Mouse (Mus musculus): ENCODE results near the gene Ppm1e.
A peak's percentile ranks its signal among the peaks of the same experiment; 100 is the strongest.

The Ppm1e gene

GRCm38 (mm10) chr11:87358331-87359261, at the start of gene Ppm1e:
Gene Ppm1e (minus strand): TSS chr11:87359023.
- DNase-seq (ENCODE audit: low read depth): peak; percentile 72

GRCm38 (mm10) chr11:87404876-87405275, 46.1 kb upstream of the Ppm1e start, which contains the start of the genes Rad51c and Tex14:
Gene Rad51c (minus strand): TSS chr11:87404954.
Gene Tex14 (plus strand): TSS chr11:87405065.
- DNase-seq (ENCODE audit: low read depth): no peak

- peak; percentile 100 for DNase-seq (ENCODE audit: low read depth)
Observed at GRCm38 (mm10) chr11:87404111-87404853, 45.5 kb upstream of the Ppm1e start.

DNA sequence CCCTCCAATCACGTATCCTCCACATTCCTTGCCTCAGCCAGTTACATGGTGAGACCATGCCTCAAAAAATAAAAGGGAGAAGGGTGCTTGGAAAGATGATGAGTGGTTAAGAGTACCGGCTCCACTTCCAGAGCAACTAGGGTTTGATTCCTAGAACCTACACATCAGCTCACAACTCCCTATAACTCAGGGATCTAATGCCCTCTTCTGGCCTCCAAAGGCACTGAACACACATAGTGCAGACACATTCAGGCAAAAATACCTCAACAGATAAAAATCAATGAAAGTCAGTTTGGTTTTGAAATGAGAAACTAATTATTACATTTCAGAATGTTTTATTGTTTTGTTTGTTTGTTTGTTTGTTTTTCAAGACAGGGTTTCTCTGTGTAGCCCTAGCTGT, 39.6 kb upstream of the Ppm1e start:
- DNase-seq (ENCODE audit: low read depth): peak; percentile 14

- peak; percentile 76 for DNase-seq (ENCODE audit: low read depth)
Observed at GRCm38 (mm10) chr11:87393855-87394254, 35.0 kb upstream of the Ppm1e start.

- DNase-seq (ENCODE audit: low read depth): no peak
Observed at GRCm38 (mm10) chr11:87385676-87386075, 26.9 kb upstream of the Ppm1e start.

DNA sequence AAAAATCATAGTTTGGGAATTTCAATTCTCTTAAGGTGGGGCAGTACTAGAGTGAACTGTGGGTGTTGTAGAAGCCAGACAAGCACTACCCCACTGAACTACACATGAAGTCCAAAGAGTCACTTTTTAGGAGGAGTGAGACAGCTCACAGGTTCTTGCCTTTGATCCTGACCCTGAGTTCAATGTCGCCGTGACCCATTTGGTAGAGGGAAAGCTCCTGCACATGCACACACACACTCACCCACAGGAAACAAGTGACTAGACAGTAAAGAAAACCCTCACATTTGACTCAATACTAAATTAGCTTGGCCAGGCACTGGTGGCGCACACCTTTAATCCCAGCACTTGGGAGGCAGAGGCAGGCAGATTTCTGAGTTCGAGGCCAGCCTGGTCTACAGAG, 25.7 kb upstream of the Ppm1e start:
- DNase-seq (ENCODE audit: low read depth): no peak

GRCm38 (mm10) chr11:87367865-87368580, 9.2 kb upstream of the Ppm1e start:
- no peak for DNase-seq (ENCODE audit: low read depth)

DNA sequence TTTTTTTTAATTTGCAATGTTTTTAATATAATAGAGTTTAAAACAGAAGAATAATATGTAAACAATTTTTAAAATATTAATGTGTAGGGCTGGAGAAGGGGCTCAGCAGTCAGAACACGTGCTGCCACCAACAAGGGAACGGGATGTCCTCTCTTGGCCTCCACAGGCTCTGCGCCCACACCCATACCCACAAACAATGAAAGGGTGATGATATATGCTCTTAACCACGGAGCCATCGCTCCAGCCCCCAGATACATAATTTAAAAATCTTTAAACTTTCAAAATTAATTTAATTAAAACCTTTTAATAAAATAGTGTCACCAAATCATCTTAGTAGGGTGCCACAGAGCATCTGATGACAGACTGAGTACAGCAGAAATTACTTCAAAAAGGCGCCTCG, 8.2 kb upstream of the Ppm1e start:
- no peak for DNase-seq (ENCODE audit: low read depth)

DNA sequence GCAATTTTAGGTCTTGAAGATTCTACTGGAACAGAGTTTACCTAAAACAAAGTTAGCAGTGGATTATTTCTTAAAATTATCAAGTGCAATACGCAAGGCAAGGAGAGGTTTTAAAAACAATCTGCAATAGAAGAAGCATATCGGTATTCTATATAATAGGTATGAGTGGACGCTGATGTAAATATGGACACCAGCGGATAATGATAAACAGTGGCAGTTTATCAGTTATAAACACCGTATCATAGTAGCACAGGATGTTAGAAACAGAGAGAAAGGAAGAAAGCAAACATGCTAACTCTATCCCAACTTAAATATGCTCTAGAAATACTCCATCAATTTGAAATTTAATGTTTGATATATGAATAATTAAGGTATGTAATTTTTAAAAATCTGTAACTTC, 6.3 kb upstream of the Ppm1e start:
- DNase-seq (ENCODE audit: low read depth): no peak

DNA sequence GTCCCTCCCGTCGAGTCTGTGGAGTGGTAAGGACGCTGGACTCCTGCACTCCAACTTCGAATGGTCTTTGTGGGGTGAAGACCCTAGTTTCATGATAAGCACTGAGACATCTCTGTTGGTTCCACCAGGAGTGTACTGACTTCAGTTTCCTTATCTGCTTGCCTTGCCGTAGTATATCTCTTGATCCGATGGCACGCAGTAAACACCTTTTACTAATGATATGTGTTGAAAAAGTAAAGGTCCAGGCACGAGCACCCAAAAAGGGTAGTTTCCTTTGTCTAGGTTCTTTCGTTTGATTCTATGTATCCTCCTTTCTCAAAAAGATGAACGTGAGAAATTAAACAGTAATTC, 414 bp upstream of the Ppm1e start:
- DNase-seq (ENCODE audit: low read depth): no peak

DNA sequence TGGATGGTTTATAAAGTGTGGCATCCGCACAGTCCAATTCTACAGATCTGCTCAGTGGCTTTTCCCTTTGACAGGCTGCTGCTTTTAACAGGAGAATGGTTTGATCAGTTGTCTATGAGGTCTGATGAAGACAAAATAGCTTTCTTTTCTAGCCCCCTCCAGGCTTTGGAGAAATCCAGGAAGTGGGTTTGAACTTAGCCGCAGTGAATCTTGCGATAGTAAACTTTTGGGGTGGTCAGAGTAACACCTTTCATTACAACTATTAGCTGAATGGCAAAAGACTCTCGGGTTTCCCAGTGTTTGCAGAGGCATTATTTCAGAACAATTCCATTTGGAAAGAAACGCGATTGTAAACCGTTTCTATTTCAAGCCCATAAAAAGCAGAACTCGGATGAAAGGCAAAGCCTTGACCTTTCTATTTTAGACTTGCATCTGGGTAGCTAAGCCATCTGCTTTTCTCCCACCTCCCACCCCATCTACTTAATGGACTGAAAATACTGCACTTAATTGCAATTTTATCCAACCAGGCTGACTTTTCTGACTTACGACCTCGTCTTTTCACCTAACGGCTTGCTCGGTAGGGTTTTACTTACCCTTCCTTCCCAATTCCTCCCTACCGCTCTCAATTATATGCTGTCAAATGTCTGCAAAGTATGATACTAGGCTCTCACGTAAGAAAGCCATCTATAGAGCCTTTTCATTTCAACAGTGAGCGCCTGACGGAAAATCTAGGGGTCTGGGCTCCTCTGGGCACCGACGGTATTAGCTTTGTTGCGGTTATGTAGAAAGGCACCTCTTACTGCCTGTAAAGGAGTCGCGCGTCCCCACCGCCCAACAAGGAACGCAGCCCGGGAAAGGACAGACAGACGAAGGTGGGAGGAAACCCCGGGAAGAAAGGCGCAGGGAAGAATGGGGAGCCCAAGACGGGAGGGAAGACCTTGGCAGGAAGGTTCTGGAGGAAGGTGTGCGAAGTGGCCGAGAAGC, 1.2 kb downstream of the Ppm1e start:
- DNase-seq (ENCODE audit: low read depth): no peak

GRCm38 (mm10) chr11:87354861-87355260, 4.0 kb downstream of the Ppm1e start:
- DNase-seq (ENCODE audit: low read depth): no peak

DNA sequence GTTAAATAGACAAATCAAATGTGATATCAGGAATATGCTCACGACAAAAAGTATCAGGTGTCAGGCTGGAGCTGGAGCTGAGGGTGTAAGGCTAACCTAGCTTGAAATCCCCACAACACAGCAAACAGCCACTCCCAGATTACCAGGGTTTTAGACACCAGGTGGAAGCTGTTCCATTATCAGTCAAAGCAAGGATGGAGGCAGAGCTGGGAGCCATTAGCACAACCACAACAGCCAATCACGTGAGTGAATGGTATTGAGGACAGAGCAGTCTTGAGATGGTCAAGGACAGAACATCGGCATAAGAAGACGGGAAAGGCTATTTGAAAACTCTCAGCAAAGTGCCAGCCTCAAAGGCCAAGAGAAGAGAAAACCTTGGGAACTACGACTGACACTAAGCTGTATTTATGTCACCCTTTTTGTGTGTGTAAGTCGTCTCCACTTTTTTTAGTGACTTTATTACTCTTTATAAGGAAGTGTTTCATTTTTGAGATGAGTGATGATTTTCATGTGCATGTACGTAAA, 5.1 kb downstream of the Ppm1e start:
- DNase-seq (ENCODE audit: low read depth): no peak

GRCm38 (mm10) chr11:87326381-87326780, 32.4 kb downstream of the Ppm1e start:
- DNase-seq (ENCODE audit: low read depth): no peak

GRCm38 (mm10) chr11:87322558-87322957, 36.3 kb downstream of the Ppm1e start:
- DNase-seq (ENCODE audit: low read depth): no peak

DNA sequence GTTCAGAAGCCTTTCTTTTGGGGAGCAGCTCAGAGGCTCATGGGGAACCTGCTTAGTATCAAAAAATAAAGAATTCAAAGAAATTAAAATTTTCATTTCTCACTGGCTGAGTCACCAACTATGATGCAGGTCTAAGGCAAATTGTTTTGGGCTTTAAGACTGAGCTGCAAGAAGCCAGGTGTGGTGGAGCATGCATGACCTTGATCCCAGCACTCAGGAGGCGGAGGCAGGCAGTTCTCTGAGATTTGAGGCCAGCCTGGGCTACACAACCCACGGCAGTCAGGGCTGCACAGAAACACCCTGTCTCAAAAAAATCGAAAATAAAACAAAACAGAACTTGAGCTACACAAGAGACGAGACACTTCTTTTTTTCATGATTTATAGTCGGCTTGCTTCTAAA, 38.8 kb downstream of the Ppm1e start:
- no peak for DNase-seq (ENCODE audit: low read depth)

- DNase-seq (ENCODE audit: low read depth): no peak
Observed at GRCm38 (mm10) chr11:87318956-87319708, 39.7 kb downstream of the Ppm1e start.

DNA sequence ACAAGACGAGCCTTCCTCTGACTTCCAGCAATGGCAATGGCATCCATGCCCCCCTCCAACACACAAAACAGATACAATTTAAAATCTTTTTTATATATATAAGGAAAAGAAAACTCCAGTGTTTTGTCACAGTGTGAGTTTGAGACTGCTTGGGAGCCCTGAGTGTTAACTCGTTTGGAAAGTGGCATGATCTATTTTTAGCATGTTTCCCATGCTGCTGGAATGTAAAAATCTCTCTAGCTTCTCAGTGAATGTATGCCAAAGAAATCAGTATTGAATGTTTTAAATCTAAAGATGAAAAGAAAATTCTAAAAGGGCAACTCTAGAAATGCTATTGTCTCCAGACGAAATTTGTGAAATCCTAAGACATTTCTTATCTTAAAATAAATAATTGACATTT, 45.3 kb downstream of the Ppm1e start:
- DNase-seq (ENCODE audit: low read depth): peak; percentile 26

DNA sequence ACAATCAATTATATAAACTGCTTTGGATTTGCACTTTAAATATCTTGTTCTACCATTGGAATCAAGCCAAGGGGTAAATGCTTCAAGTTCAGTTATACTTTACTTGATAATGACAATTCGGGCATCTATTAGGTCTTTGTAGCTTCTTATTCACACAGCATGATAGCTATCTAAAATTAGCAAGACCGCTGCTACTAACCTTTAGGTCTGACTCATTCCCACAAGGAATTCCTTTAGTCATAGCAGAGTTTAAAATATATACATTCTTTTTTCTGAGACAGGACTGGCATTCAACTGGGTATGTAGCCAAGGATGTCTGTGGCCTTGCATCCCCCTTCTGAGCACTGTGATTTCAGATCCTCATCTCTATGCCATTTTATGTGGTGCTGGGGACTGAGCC, 48.5 kb downstream of the Ppm1e start:
- DNase-seq (ENCODE audit: low read depth): peak; percentile 73

Data from NIH3T3 (cell line).